Mouse (Mus musculus) CH12F3 (cell line): ENCODE measurements at regions not wholly inside any gene's neighbourhood (a gene's known extent, or its start where the extent isn't known, plus 50 kb on each side); places are given as distances from the start of the nearest gene placed in this dataset.

Experiments
- in situ Hi-C: fragments of 300-500 bp; cut with MboI; formaldehyde crosslinking; loops from 2 replicates; pipeline ENCODE4 v1.14.3; 2020; ENCODE audit warnings: low sequenced_read_pairs

- in situ Hi-C loops: loop anchor here (25.0 kb wide), 1 partner anchor 468 kb away; no protein-coding TSS in a partner anchor
These were observed 307.0 kb downstream of the Klf5 start for GRCm38 (mm10) chr14:99605351-99606100.

GRCm38 (mm10) chr14:99609003-99609402 is 310.5 kb downstream of the Klf5 start:
- in situ Hi-C loops: loop anchor here (25.0 kb wide), 1 partner anchor 472 kb away; no protein-coding TSS in a partner anchor

- in situ Hi-C loops: loop anchor here (25.0 kb wide), 1 partner anchor 474 kb away; no protein-coding TSS in a partner anchor
These were observed 312.9 kb downstream of the Klf5 start for GRCm38 (mm10) chr14:99611435-99611834.

- in situ Hi-C loops: loop anchor here (25.0 kb wide), 1 partner anchor 475 kb away; no protein-coding TSS in a partner anchor
These were observed 313.6 kb downstream of the Klf5 start for GRCm38 (mm10) chr14:99612114-99612513.

GRCm38 (mm10) chr14:99614748-99615147 is 316.3 kb downstream of the Klf5 start:
- in situ Hi-C loops: loop anchor here (25.0 kb wide), 1 partner anchor 477 kb away; no protein-coding TSS in a partner anchor

GRCm38 (mm10) chr14:99616655-99617335 is 318.3 kb downstream of the Klf5 start:
- in situ Hi-C loops: loop anchor here (25.0 kb wide), 1 partner anchor 479 kb away; no protein-coding TSS in a partner anchor

GRCm38 (mm10) chr14:99617374-99617773 is 318.9 kb downstream of the Klf5 start:
- in situ Hi-C loops: loop anchor here (25.0 kb wide), 1 partner anchor 480 kb away; no protein-coding TSS in a partner anchor

- in situ Hi-C loops: loop anchor here (25.0 kb wide), 1 partner anchor 484 kb away; no protein-coding TSS in a partner anchor
These were observed 323.0 kb downstream of the Klf5 start for GRCm38 (mm10) chr14:99621538-99621937.

GRCm38 (mm10) chr14:99624380-99625327 is 326.2 kb downstream of the Klf5 start:
- in situ Hi-C loops: loop anchor here (25.0 kb wide), 1 partner anchor 487 kb away; no protein-coding TSS in a partner anchor

GRCm38 (mm10) chr14:99627615-99628014 is 329.1 kb downstream of the Klf5 start:
- in situ Hi-C loops: no loop called here

- in situ Hi-C loops: no loop called here
These were observed 332.6 kb downstream of the Klf5 start for GRCm38 (mm10) chr14:99631092-99631491.

- in situ Hi-C loops: no loop called here
These were observed 334.0 kb downstream of the Klf5 start for GRCm38 (mm10) chr14:99632444-99632843.

GRCm38 (mm10) chr14:99635556-99636150 is 337.2 kb downstream of the Klf5 start:
- in situ Hi-C loops: no loop called here

- in situ Hi-C loops: no loop called here
These were observed 343.3 kb downstream of the Klf5 start for GRCm38 (mm10) chr14:99641475-99642453.

- in situ Hi-C loops: no loop called here
These were observed 347.8 kb downstream of the Klf5 start for GRCm38 (mm10) chr14:99646323-99646722.

GRCm38 (mm10) chr14:99674399-99674798 is 375.9 kb downstream of the Klf5 start:
- in situ Hi-C loops: no loop called here

- in situ Hi-C loops: no loop called here
These were observed 388.7 kb downstream of the Klf5 start for GRCm38 (mm10) chr14:99687062-99687806.

GRCm38 (mm10) chr14:99688415-99688814 is 389.9 kb downstream of the Klf5 start:
- in situ Hi-C loops: no loop called here
